Mouse (Mus musculus) T-helper 1 cell (primary cell): ENCODE results near the gene Samd13.

Experiments
- in situ Hi-C: fragments of 300-600 bp; cut with MboI, MseI; formaldehyde crosslinking; loops from one replicate; pipeline ENCODE4 v1.15.1; 2025; ENCODE audit warnings: high pct_unique_total_duplicates

Gene Samd13

DNA sequence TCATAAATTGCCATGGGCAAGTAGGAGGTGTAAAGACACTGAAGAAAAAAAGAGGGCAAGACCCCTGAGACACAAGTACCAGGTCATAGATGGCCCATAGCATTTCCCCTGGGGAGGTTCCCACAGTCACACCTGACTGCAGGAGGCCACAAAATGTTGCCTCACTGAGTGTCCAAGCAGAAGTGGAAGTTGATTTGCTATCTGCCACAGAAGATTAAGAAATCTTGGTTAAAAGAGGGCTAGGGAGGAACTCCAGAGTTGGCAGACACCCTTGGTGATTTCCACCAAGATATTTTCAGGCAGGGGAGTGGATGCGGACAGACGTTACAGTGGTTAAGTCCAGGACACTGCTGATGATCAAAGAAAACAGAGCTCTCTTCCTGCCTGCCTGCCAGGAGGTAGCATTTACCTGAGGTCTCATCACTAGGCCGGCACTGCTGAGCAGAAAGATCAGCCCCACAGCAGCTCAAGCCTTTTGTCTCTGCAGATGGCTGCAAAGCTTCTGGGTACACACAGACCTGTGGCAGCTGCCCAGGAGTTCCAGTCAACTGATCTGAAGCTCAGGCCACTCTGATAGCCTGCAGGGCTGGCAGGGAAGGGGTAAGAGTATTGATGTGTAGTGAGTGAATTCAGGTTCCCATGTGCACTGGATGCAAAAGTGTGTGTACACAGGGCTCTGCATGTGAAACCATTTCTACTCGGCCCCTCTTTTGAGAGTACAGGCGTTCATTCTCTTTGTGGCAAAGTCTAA is 68.7 kb downstream of the Samd13 start:
- in situ Hi-C loops = no loop called here

DNA sequence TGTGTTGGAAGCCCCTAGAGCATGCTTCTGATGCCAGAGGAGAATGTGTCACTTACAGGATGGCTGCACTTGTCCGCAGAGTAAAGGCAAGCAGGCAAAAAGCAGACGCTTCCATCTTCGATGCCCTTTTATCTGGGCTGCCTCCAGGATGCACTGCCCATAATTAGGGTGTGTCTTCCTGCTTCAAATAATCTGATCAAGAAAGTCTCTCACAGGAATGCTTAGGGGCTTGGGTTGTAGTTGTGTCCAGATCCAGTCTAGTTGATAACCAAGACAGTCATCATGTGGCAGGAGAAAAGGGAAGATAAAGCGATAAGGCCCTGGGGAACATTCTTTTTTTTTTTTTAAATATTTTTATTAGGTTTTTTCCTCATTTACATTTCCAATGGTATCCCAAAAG is 69.9 kb downstream of the Samd13 start, which contains the start of gene Dnase2b:
Gene Dnase2b (minus strand): TSS at position 101 of the 400 bp plus-strand sequence.
- in situ Hi-C loops = no loop called here

DNA sequence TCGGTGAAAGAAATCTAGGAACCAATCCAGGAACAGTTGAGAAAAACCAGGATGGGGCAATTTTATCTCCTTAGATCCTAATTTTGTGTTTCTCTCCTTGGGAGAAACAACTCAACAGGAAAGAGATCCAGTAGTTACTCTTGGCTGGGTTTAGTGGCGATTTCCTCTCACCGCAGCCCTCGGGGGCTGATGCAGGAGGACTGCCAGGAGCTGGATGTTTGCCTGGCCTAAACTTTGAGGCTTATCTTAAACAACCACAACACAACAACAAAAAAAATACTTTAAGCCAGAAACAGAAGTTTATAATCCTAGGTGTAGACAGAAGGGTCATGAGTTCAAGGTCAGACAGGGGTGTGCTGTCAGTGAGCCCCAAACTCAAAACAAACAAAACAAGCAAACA is 73.6 kb downstream of the Samd13 start:
- in situ Hi-C loops = no loop called here

DNA sequence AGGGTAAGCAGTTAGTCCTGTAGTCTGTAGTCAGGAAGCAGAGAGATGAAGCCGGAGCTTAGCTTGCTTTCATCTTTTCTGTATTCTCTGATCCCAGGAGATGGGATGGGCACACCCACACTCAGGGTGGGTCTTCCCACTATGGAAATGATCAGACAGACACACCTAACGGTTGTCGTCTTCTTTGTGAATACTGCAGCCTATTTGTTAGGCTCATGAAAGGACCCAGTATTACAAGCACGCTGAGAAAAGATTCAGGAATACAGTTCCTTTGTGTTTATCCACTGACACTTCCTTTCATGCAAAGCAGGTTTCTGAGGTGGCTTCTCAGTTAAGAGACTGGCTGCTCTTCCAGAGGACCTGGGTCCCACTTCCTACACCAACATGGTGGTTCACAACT is 74.1 kb downstream of the Samd13 start:
- in situ Hi-C loops = no loop called here

DNA sequence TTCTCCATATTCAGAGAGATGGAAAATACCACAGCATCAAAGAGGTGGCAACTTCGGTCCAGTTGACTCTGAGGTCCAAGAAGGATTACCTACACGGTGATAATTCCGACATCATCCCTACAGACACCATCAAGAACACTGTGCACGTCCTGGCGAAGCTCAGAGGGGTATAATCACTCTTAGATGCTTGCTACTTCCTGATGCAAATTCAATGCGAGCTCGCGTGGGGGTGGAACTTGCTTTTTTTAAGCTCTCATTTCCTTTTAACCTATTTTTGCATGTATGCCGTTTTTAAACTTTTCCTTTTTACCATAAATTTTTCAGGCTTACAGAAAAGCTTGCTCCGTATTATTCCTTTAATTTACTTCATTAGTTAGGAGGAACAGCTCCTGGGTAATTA is 75.1 kb downstream of the Samd13 start:
- in situ Hi-C loops = no loop called here

DNA sequence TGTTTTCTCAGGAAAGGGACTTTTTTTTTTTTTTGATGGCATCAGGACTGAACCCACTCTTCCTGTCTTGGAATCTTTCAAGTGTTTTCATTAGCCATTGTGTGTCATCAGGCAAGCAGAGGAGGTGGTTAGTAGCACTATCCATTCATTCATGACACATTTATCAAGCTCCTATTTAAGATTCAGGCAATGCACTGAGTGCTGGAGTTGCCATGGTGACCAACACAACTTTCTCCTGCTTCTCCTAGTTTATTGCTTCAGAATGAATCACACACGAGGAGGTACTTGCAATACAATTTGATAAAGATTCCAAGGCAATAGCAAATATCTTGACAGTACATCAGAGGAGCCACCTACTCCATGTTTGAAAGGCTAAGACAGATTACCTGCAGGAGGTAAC is 78.0 kb downstream of the Samd13 start:
- in situ Hi-C loops = loop anchor here (10.0 kb wide), 1 partner anchor 1103 kb away; no protein-coding TSS in a partner anchor

DNA sequence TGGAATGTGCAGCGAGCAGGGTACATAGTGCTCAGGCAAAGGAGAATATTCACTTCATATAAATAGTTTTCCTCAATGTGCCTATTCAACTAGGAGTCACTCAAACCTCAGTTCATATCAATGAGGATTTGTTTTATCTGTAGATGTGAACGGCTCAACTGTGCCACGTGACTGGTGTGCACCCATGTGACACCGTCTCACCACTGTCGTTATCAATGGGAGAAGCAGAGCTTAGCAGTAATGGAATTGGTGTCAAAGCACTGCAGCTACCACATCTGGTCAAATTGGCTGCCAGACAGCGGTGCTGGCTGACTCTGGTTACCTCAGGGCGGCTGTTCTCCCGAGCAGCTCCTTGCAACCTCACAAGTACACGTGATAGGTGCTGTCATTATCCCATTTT is 80.7 kb downstream of the Samd13 start:
- in situ Hi-C loops = loop anchor here (10.0 kb wide), 1 partner anchor 1100 kb away; no protein-coding TSS in a partner anchor

DNA sequence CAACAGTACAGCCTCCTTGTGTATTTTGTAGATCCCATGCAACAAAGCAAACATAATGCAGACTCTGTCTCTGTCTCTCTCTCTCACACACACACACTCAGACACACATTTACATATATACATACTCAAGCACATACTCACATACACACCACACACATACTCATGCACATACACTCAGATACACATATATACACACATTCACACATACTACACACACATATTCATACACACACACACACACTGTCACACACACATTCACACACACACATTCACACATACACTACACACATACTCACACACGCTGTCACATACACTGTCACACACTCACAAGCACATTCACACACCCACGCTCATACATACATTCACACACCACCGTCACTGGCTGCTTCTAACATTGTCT is 82.9 kb downstream of the Samd13 start:
- in situ Hi-C loops = loop anchor here (10.0 kb wide), 1 partner anchor 1098 kb away; no protein-coding TSS in a partner anchor

DNA sequence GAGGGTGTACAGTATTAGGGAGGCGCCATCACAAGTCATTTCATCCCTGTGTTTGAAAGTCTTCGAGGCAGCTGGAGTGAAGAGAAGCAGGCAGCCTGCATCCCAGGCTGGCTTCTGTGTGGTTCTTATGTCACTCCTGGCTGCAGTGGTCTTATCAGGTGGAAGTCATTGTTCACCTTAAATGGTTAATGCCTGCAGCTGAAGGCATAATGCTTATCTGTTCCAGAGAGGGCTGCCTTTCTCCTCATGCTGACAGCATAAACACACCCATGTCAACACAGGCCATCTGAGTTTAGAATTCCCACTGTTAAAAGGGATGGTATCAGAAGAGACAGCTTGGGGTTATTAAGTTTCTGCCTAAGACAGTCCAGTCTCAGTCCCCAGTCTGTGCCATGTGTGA is 84.2 kb downstream of the Samd13 start:
- in situ Hi-C loops = loop anchor here (10.0 kb wide), 1 partner anchor 1096 kb away; no protein-coding TSS in a partner anchor

DNA sequence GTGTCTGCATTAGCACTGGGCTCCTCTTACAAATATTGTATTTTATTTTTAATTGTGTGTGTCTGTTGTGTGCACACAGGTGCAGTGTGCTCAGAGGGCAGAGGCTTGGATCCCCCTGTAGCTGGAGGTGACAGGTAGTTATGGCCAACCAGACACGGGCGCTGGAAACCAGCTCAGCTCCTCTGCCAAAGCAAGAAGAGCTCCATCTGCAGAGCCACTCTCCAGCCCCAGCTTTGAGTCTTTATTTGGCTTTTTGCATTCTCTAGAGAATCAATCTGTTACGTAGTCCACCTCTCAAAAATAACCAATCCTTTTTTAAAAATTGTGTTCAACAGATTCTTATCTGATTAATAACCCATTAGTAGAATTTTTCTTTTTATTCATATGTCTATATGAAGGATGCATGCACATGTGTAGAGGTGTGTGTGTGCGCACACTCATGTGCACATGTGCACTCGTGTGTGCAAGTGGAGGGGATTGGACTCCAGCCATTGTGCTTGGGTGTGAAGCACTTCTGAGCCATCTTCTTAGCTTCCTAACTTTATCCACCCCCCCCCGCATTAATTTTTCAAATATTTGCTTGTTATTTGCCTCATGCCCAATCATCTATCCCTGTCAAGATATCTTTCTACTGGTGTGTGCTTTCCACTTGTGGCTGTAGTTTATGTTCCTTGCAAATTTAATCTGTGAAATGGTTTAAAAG is 86.0 kb downstream of the Samd13 start:
- in situ Hi-C loops = no loop called here

DNA sequence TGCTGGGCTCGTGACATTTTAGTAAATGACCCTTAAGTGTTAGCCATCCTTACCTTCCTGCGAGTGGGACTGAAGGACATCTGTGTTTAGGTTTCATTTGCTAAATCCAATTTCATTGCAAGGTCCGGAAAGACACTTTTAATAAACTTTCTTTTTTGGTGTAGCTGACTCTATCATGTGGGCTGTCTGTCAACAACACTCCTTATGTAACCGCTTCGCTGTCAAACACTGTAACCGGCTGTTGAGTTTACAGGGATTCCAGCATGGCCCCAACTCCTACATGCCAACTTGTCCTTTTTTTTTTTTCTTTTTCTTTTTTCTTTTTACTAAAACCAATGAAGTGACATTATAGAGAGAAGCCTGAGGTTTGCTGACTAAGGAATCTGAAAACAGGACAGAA is 87.0 kb downstream of the Samd13 start:
- in situ Hi-C loops = no loop called here

DNA sequence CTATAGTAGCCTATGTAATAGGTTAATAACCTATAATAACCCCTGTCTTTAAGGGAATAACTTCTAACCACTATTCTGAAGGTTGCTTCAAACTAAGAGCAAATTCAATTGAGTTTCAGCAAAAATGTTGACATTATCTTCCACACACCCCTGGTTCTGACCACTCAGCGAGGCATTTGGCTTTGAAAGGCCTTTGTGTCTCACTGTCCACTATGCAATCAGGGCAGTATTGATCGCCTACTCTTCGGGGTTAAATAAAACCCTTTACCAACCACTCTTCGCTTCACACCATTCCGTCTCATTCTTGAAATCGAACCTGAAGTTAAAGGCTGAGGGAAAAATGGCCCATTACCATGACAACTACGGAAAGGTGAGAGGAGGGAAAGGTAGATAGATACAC is 88.5 kb downstream of the Samd13 start:
- in situ Hi-C loops = no loop called here

DNA sequence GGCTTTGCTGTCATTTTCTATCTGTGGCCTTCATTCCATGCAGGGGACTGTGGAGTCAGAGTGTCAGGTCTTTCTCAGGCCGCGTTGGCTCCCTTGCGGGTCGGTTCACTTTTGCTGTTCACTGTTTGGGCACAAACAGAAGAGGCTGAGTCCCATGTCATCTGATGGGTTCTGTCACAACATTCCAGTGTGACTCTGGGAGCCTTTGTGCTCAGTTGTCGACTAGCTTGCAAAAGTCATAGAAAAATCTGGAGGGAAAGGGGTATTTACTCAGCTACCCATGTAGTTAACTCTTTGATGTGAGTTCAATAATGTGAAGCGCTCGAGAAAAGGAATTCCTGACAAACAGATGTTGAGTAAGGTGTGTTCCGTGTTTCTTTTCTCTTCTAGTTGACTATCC is 89.0 kb downstream of the Samd13 start:
- in situ Hi-C loops = no loop called here

DNA sequence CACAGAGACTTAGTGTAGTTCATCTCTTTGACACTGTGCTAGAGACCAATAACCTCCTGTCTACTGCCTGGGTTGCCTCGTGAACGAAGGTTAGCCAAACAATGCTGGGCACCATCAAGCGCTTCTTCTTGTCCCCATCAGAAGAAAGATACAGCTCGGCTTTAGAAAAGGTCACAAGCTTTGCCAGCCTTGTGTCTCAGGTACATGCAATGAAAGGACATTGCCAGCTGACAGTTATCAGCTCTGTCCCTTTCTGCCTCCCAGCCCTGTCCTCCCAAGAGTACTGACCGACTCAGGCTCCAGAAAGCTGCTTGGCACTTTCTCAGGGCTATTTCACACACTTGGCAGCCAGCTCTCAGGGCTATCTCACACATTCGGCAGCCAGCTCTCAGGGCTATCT is 90.0 kb downstream of the Samd13 start:
- in situ Hi-C loops = no loop called here
